In the genomic region with DNA sequence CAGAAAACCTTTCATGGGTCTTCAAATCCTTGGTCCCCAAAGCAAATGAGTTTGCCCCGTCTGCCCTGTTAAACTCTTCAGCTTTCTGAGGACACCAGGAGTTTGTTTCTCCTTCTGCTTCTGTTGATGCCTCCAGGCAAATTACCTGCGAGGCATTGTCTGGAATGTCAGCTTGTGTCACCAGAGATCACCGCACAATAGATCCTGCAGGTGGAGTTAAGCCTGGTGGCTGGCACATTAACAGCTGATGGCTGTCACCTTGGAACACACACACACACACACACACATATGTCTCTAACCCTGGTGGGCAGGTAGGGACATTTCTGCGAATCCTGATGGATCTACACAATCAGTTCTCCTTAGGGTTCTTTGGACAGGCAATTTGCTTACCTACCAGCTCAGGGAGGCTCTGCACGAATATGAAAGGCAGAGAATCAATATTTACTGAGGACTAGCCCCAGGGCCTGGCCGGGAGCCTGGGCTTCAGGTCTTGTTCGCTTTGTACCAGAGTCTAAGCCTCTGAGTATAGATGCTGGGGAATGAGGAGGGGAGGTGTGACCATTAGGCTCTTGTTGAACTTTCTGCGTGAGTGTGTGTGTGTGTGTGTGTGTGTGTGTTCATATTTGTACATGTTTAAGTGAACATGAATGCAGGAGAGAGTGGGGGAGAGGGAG, we compare ENCODE assay signal across 22 mouse cellular contexts.
DNase-seq lines count a peak whose midpoint lies in the region; ATAC-seq lines count a peak whose summit lies in the region.
"Had no signal": no experiment of that assay in that cellular context is flagged by ENCODE, and none has a peak within 500 bp of the region (broad histone marks: within the 10 kb centered on the region; RNA-seq: fewer than 3 reads in every experiment).

No protein-coding gene starts in this region.

- no peaks in the 10 kb centered on the region for H3K9me3 ChIP-seq in liver, embryonic 16.5 days (replicated peaks; ENCODE audit: control insufficient read depth, low read length)
- H3K9me3 ChIP-seq in lung, embryonic 16.5 days (ENCODE audit: control insufficient read depth, low read length) = no peaks in the 10 kb centered on the region
- no peaks in the 10 kb centered on the region for H3K9me3 ChIP-seq in stomach, embryonic 14.5 days (ENCODE audit: control insufficient read depth, low read depth, low read length)
- H3K9me3 ChIP-seq in heart, embryonic 12.5 days (replicated peaks) = no peaks in the 10 kb centered on the region
- H3K9me3 ChIP-seq in neural tube, embryonic 15.5 days (replicated peaks) = no peaks in the 10 kb centered on the region
- H3K9me3 ChIP-seq: forebrain, embryonic 10.5 days; limb, embryonic 15.5 days; midbrain, embryonic 13.5 days had no signal

- ATAC-seq in liver, embryonic 16.5 days (ENCODE audit: low read depth) = peak; percentile 53; the same call in 1 of the 2 replicates
- ATAC-seq in lung, embryonic 16.5 days (ENCODE audit: low read depth) = peak; percentile 82
- ATAC-seq in stomach, embryonic 14.5 days (ENCODE audit: insufficient number of reproducible peaks, insufficient read depth, low FRiP score, low read depth) = peak; percentile 87
- ATAC-seq in heart, embryonic 12.5 days (ENCODE audit: insufficient number of reproducible peaks, low FRiP score) = no peak
- no peak for ATAC-seq in neural tube, embryonic 15.5 days (ENCODE audit: low FRiP score)
- ATAC-seq: forebrain, postnatal 0 days; midbrain, embryonic 13.5 days had no signal

- no peak overlapping the region for H3K27ac ChIP-seq in liver, embryonic 16.5 days (ENCODE audit: low read length)
- H3K27ac ChIP-seq in lung, embryonic 16.5 days (ENCODE audit: low read length) = no peak overlapping the region; the same call in 1 of the 2 replicates
- H3K27ac ChIP-seq in stomach, embryonic 14.5 days (ENCODE audit: low read length) = peak overlapping the region; percentile 64
- H3K27ac ChIP-seq in heart, embryonic 12.5 days (ENCODE audit: poor library complexity, severe bottlenecking) = no peak overlapping the region
- no peak overlapping the region for H3K27ac ChIP-seq in neural tube, embryonic 15.5 days (replicated peaks)
- H3K27ac ChIP-seq: forebrain, embryonic 10.5 days; limb, embryonic 15.5 days; midbrain, embryonic 13.5 days had no signal

- H3K27me3 ChIP-seq in liver, embryonic 16.5 days (ENCODE audit: control insufficient read depth, insufficient read depth, low read depth, low read length) = no peaks in the 10 kb centered on the region
- no peaks in the 10 kb centered on the region for H3K27me3 ChIP-seq in lung, embryonic 16.5 days (ENCODE audit: control insufficient read depth, insufficient read depth, low read depth, low read length)
- H3K27me3 ChIP-seq in stomach, embryonic 14.5 days (ENCODE audit: control insufficient read depth, insufficient read depth, low read length) = no peaks in the 10 kb centered on the region
- H3K27me3 ChIP-seq in heart, embryonic 12.5 days (replicated peaks) = 0 out of 2 replicates have a peak, but pooled peaks cover 4% of the 10 kb centered on the region
- H3K27me3 ChIP-seq in neural tube, embryonic 15.5 days (replicated peaks) = no peaks in the 10 kb centered on the region
- H3K27me3 ChIP-seq: limb, embryonic 15.5 days had no signal

- no peak overlapping the region for H3K9ac ChIP-seq in liver, embryonic 16.5 days (ENCODE audit: low read depth, low read length)
- no peak overlapping the region for H3K9ac ChIP-seq in lung, embryonic 16.5 days (ENCODE audit: low read length)
- no peak overlapping the region for H3K9ac ChIP-seq in stomach, embryonic 14.5 days (replicated peaks; ENCODE audit: low read depth, low read length)
- no peak overlapping the region for H3K9ac ChIP-seq in heart, embryonic 12.5 days
- no peak overlapping the region for H3K9ac ChIP-seq in neural tube, embryonic 15.5 days (replicated peaks)
- H3K9ac ChIP-seq: forebrain, postnatal 0 days; limb, embryonic 15.5 days; midbrain, embryonic 13.5 days had no signal

- no peak overlapping the region for H3K4me3 ChIP-seq in liver, embryonic 16.5 days (ENCODE audit: low read depth, low read length)
- H3K4me3 ChIP-seq in lung, embryonic 16.5 days (ENCODE audit: low read length) = no peak overlapping the region
- H3K4me3 ChIP-seq in stomach, embryonic 14.5 days (ENCODE audit: low read depth, low read length) = no peak overlapping the region
- H3K4me3 ChIP-seq in heart, embryonic 12.5 days = no peak overlapping the region
- H3K4me3 ChIP-seq in neural tube, embryonic 15.5 days (replicated peaks) = no peak overlapping the region
- H3K4me3 ChIP-seq: forebrain, embryonic 10.5 days; limb, embryonic 15.5 days; midbrain, embryonic 13.5 days had no signal

- no peaks in the 10 kb centered on the region for H3K36me3 ChIP-seq in liver, embryonic 16.5 days (ENCODE audit: control insufficient read depth, insufficient read depth)
- H3K36me3 ChIP-seq in lung, embryonic 16.5 days (ENCODE audit: control insufficient read depth, insufficient read depth, low read length) = no peaks in the 10 kb centered on the region
- no peaks in the 10 kb centered on the region for H3K36me3 ChIP-seq in stomach, embryonic 14.5 days (ENCODE audit: control insufficient read depth, insufficient read depth, low read length)
- H3K36me3 ChIP-seq in heart, embryonic 12.5 days = no peaks in the 10 kb centered on the region
- H3K36me3 ChIP-seq in neural tube, embryonic 15.5 days = no peaks in the 10 kb centered on the region
- H3K36me3 ChIP-seq: forebrain, embryonic 10.5 days; limb, embryonic 15.5 days; midbrain, embryonic 13.5 days had no signal

- H3K4me2 ChIP-seq in liver, embryonic 16.5 days (ENCODE audit: low read depth, low read length) = no peak overlapping the region
- no peak overlapping the region for H3K4me2 ChIP-seq in lung, embryonic 16.5 days (ENCODE audit: low read depth, low read length)
- no peak overlapping the region for H3K4me2 ChIP-seq in stomach, embryonic 14.5 days (replicated peaks; ENCODE audit: low read depth, low read length)
- H3K4me2 ChIP-seq in heart, embryonic 12.5 days = no peak overlapping the region
- H3K4me2 ChIP-seq in neural tube, embryonic 15.5 days = no peak overlapping the region
- H3K4me2 ChIP-seq: heart, embryonic 11.5 days; limb, embryonic 15.5 days; midbrain, embryonic 13.5 days had no signal

- DNase-seq in liver (no peak), ES-CJ7 (ENCODE audit: low read depth, low spot score) (peak; percentile 27)
- no peak for DNase-seq in cerebellum, adult 9-10 months
- DNase-seq: cerebellum, adult 11 months; cerebellum, postnatal 14 days; forebrain, postnatal 0 days; gastrocnemius, postnatal 14 days; heart, adult 11 months; heart, postnatal 10 days; kidney, postnatal 4 days; left cerebral cortex, postnatal 4 days; right cerebral cortex, postnatal 14 days; thymus, postnatal 25 days had no signal

- H3K4me1 ChIP-seq in liver, embryonic 16.5 days (ENCODE audit: control insufficient read depth, low read depth, low read length) = no peaks in the 10 kb centered on the region
- H3K4me1 ChIP-seq in lung, embryonic 16.5 days (replicated peaks; ENCODE audit: control insufficient read depth, insufficient read depth, low read length) = peaks cover 2% of the 10 kb centered on the region; the same call in 1 of the 2 replicates
- H3K4me1 ChIP-seq in stomach, embryonic 14.5 days (ENCODE audit: control insufficient read depth, insufficient read depth, low read length) = no peaks in the 10 kb centered on the region
- no peaks in the 10 kb centered on the region for H3K4me1 ChIP-seq in heart, embryonic 12.5 days (replicated peaks)
- H3K4me1 ChIP-seq in neural tube, embryonic 15.5 days = no peaks in the 10 kb centered on the region
- H3K4me1 ChIP-seq: forebrain, embryonic 10.5 days; limb, embryonic 15.5 days; midbrain, embryonic 13.5 days had no signal

- WGBS in liver, embryonic 16.5 days (ENCODE audit: insufficient replicate concordance) = 48% methylated on average over 8 of the region's 8 CpGs
- WGBS in lung, embryonic 16.5 days = 52% methylated on average over 8 of the region's 8 CpGs
- 63% methylated on average over 8 of the region's 8 CpGs for WGBS in stomach, embryonic 14.5 days
- 80% methylated on average over 8 of the region's 8 CpGs for WGBS in heart, embryonic 12.5 days
- 90% methylated on average over 8 of the region's 8 CpGs for WGBS in neural tube, embryonic 15.5 days

Comparison
In these comparisons a context has a peak if more than half of its experiments do, and no peak if none do; other contexts are left out.
1. ATAC-seq: peak in liver, embryonic 16.5 days (single experiment), lung, embryonic 16.5 days (single experiment) and stomach, embryonic 14.5 days (single experiment); none in heart, embryonic 12.5 days (single experiment) and neural tube, embryonic 15.5 days (single experiment).